Mouse (Mus musculus): Measurements from ENCODE around the gene Lpgat1. TPM values are rescaled to one million over a fixed set of nuclear protein-coding genes. Genes with fewer than 3 reads are reported as not detected.
A peak's percentile ranks its signal among the peaks of the same experiment; 100 is the strongest.

Gene Lpgat1
- polyA plus RNA-seq, 1 experiment from 2014 or later, result 37.2 TPM

- H3K9ac ChIP-seq, result no peak overlapping the region
- H3K4me2 ChIP-seq (replicated peaks), result no peak overlapping the region
- peak; percentile 52 for ATAC-seq
- no peaks in the 10 kb centered on the region for H3K27me3 ChIP-seq (replicated peaks)
- 72% methylated on average over 8 of the region's 8 CpGs for WGBS
- no peaks in the 10 kb centered on the region for H3K9me3 ChIP-seq
- H3K36me3 ChIP-seq, result no peaks in the 10 kb centered on the region
- H3K4me3 ChIP-seq (replicated peaks), result no peak overlapping the region
- no peak overlapping the region for H3K27ac ChIP-seq
- peaks cover 7% of the 10 kb centered on the region for H3K4me1 ChIP-seq (replicated peaks)
Observed at GRCm38 (mm10) chr1:191792991-191793390, 75.4 kb downstream of the Lpgat1 start.

- no peak overlapping the region for H3K27ac ChIP-seq
Observed at GRCm38 (mm10) chr1:191793888-191794532, 76.4 kb downstream of the Lpgat1 start.

GRCm38 (mm10) chr1:191796238-191796896, 78.7 kb downstream of the Lpgat1 start:
- H3K4me1 ChIP-seq (replicated peaks), result peaks cover 7% of the 10 kb centered on the region
- H3K27ac ChIP-seq, result no peak overlapping the region

More at GRCm38 (mm10) chr1:191793888-191794532, 76.4 kb downstream of the Lpgat1 start:
- Histone ChIP-seq H3K36me3 (no peaks in the 10 kb centered on the region), H3K9ac (no peak overlapping the region), H3K9me3 (no peaks in the 10 kb centered on the region), H3K4me3 (replicated peaks) (no peak overlapping the region), H3K27me3 (replicated peaks) (no peaks in the 10 kb centered on the region), H3K4me1 (replicated peaks) (peaks cover 7% of the 10 kb centered on the region), H3K4me2 (replicated peaks) (no peak overlapping the region)
- 54% methylated on average over 7 of the region's 7 CpGs for WGBS
- peak; percentile 67 for ATAC-seq

GRCm38 (mm10) chr1:191802093-191802819, 84.6 kb downstream of the Lpgat1 start:
- Histone ChIP-seq H3K4me3 (replicated peaks) (no peak overlapping the region), H3K9me3 (no peaks in the 10 kb centered on the region), H3K27me3 (replicated peaks) (no peaks in the 10 kb centered on the region), H3K9ac (no peak overlapping the region), H3K27ac (peak overlapping the region; percentile 65), H3K4me1 (replicated peaks) (peaks cover 12% of the 10 kb centered on the region), H3K36me3 (no peaks in the 10 kb centered on the region), H3K4me2 (replicated peaks) (peak overlapping the region; percentile 31; the same call in 1 of the 2 replicates)
- WGBS, result 50% methylated on average over 9 of the region's 9 CpGs
- ATAC-seq, result peak; percentile 91

More at GRCm38 (mm10) chr1:191796238-191796896, 78.7 kb downstream of the Lpgat1 start:
- Histone ChIP-seq H3K9ac (no peak overlapping the region), H3K27me3 (replicated peaks) (no peaks in the 10 kb centered on the region), H3K4me2 (replicated peaks) (no peak overlapping the region), H3K4me3 (replicated peaks) (no peak overlapping the region), H3K36me3 (no peaks in the 10 kb centered on the region), H3K9me3 (no peaks in the 10 kb centered on the region)
- ATAC-seq, result no peak
- 79% methylated on average over 4 of the region's 4 CpGs for WGBS

GRCm38 (mm10) chr1:191802820-191803655, 85.4 kb downstream of the Lpgat1 start:
- H3K9me3 ChIP-seq, result no peaks in the 10 kb centered on the region
- no peaks in the 10 kb centered on the region for H3K27me3 ChIP-seq (replicated peaks)
- no peak overlapping the region for H3K27ac ChIP-seq
- H3K36me3 ChIP-seq, result no peaks in the 10 kb centered on the region
- H3K9ac ChIP-seq, result no peak overlapping the region
- peak; percentile 41 for ATAC-seq
- 57% methylated on average over 10 of the region's 10 CpGs for WGBS
- peaks cover 12% of the 10 kb centered on the region for H3K4me1 ChIP-seq (replicated peaks)
- H3K4me2 ChIP-seq (replicated peaks), result 0 out of 2 replicates have a peak overlapping the region, but pooled peaks have one; percentile 31
- H3K4me3 ChIP-seq (replicated peaks), result no peak overlapping the region

GRCm38 (mm10) chr1:191804747-191805146, 87.1 kb downstream of the Lpgat1 start:
- no peaks in the 10 kb centered on the region for H3K9me3 ChIP-seq
- H3K36me3 ChIP-seq, result no peaks in the 10 kb centered on the region
- H3K4me2 ChIP-seq (replicated peaks), result no peak overlapping the region
- no peak overlapping the region for H3K27ac ChIP-seq
- ATAC-seq, result no peak
- no peak overlapping the region for H3K9ac ChIP-seq
- peaks cover 12% of the 10 kb centered on the region for H3K4me1 ChIP-seq (replicated peaks)
- no peak overlapping the region for H3K4me3 ChIP-seq (replicated peaks)
- no peaks in the 10 kb centered on the region for H3K27me3 ChIP-seq (replicated peaks)
- 64% methylated on average over 5 of the region's 5 CpGs for WGBS

GRCm38 (mm10) chr1:191805788-191806187, 88.2 kb downstream of the Lpgat1 start:
- WGBS, result 73% methylated on average over 6 of the region's 6 CpGs
- no peak for ATAC-seq
- no peaks in the 10 kb centered on the region for H3K27me3 ChIP-seq (replicated peaks)
- peaks cover 12% of the 10 kb centered on the region for H3K4me1 ChIP-seq (replicated peaks)
- no peaks in the 10 kb centered on the region for H3K36me3 ChIP-seq
- H3K9me3 ChIP-seq, result no peaks in the 10 kb centered on the region
- no peak overlapping the region for H3K9ac ChIP-seq
- H3K27ac ChIP-seq, result no peak overlapping the region
- H3K4me3 ChIP-seq (replicated peaks), result no peak overlapping the region
- no peak overlapping the region for H3K4me2 ChIP-seq (replicated peaks)

- H3K4me2 ChIP-seq (replicated peaks), result no peak overlapping the region
- no peak for ATAC-seq
- H3K27me3 ChIP-seq (replicated peaks), result no peaks in the 10 kb centered on the region
- no peak overlapping the region for H3K27ac ChIP-seq
- H3K9ac ChIP-seq, result no peak overlapping the region
- H3K4me3 ChIP-seq (replicated peaks), result no peak overlapping the region
- peaks cover 12% of the 10 kb centered on the region for H3K4me1 ChIP-seq (replicated peaks)
- no peaks in the 10 kb centered on the region for H3K9me3 ChIP-seq
- no peaks in the 10 kb centered on the region for H3K36me3 ChIP-seq
- WGBS, result 96% methylated on average over 4 of the region's 4 CpGs
Observed at GRCm38 (mm10) chr1:191806740-191807139, 89.1 kb downstream of the Lpgat1 start.

- Histone ChIP-seq H3K9me3 (no peaks in the 10 kb centered on the region), H3K4me2 (replicated peaks) (no peak overlapping the region), H3K36me3 (no peaks in the 10 kb centered on the region), H3K27ac (no peak overlapping the region), H3K27me3 (replicated peaks) (no peaks in the 10 kb centered on the region), H3K4me3 (replicated peaks) (no peak overlapping the region), H3K4me1 (replicated peaks) (peaks cover 5% of the 10 kb centered on the region), H3K9ac (no peak overlapping the region)
- WGBS, result 86% methylated on average over 7 of the region's 7 CpGs
- ATAC-seq, result no peak
Observed at GRCm38 (mm10) chr1:191807979-191808378, 90.3 kb downstream of the Lpgat1 start.

GRCm38 (mm10) chr1:191808688-191809223, 91.1 kb downstream of the Lpgat1 start:
- Histone ChIP-seq H3K27me3 (replicated peaks) (no peaks in the 10 kb centered on the region), H3K4me2 (replicated peaks) (no peak overlapping the region), H3K9me3 (no peaks in the 10 kb centered on the region), H3K4me1 (replicated peaks) (no peaks in the 10 kb centered on the region), H3K27ac (no peak overlapping the region), H3K36me3 (no peaks in the 10 kb centered on the region), H3K9ac (no peak overlapping the region), H3K4me3 (replicated peaks) (no peak overlapping the region)
- no peak; the same call in 1 of the 2 replicates for ATAC-seq
- 69% methylated on average over 12 of the region's 12 CpGs for WGBS

GRCm38 (mm10) chr1:191811774-191812173, 94.1 kb downstream of the Lpgat1 start:
- no peaks in the 10 kb centered on the region for H3K4me1 ChIP-seq (replicated peaks)
- WGBS, result 90% methylated on average over 12 of the region's 12 CpGs
- H3K4me2 ChIP-seq (replicated peaks), result no peak overlapping the region
- H3K9me3 ChIP-seq, result no peaks in the 10 kb centered on the region
- no peak overlapping the region for H3K9ac ChIP-seq
- no peak overlapping the region for H3K27ac ChIP-seq
- H3K27me3 ChIP-seq (replicated peaks), result no peaks in the 10 kb centered on the region
- ATAC-seq, result no peak
- no peaks in the 10 kb centered on the region for H3K36me3 ChIP-seq
- H3K4me3 ChIP-seq (replicated peaks), result no peak overlapping the region

Measured in intestine, embryonic 15.5 days (tissue).